Mouse (Mus musculus): Measurements from ENCODE around the gene Tra2a. TPM values are rescaled to one million over a fixed set of nuclear protein-coding genes. Genes with fewer than 3 reads are reported as not detected.

Tra2a gene
- polyA plus RNA-seq, 1 experiment, result 26.5 TPM

- H3K4me2 ChIP-seq (ENCODE audit: low read depth), result peak overlapping the region; percentile 30
- no peak overlapping the region for H3ac ChIP-seq (ENCODE audit: control insufficient read depth, insufficient read length)
- no peak overlapping the region for H3K4me3 ChIP-seq
- no peaks in the 10 kb centered on the region for H3K79me2 ChIP-seq (ENCODE audit: control insufficient read depth, insufficient read depth)
- H3K27me3 ChIP-seq (ENCODE audit: control insufficient read depth, insufficient read depth, insufficient read length), result peaks cover 57% of the 10 kb centered on the region
- TF ChIP-seq POLR2A (IDR thresholded peaks at IDR 0.05; ENCODE audit: insufficient read length, low read depth) (no peak), TCF3 (IDR thresholded peaks at IDR 0.05; ENCODE audit: insufficient read length, low read depth) (no peak)
- no peaks in the 10 kb centered on the region for H3K36me3 ChIP-seq (ENCODE audit: control insufficient read depth, insufficient read depth)
Observed at GRCm38 (mm10) chr6:49218275-49218802, 45.5 kb downstream of the Tra2a start.

DNA sequence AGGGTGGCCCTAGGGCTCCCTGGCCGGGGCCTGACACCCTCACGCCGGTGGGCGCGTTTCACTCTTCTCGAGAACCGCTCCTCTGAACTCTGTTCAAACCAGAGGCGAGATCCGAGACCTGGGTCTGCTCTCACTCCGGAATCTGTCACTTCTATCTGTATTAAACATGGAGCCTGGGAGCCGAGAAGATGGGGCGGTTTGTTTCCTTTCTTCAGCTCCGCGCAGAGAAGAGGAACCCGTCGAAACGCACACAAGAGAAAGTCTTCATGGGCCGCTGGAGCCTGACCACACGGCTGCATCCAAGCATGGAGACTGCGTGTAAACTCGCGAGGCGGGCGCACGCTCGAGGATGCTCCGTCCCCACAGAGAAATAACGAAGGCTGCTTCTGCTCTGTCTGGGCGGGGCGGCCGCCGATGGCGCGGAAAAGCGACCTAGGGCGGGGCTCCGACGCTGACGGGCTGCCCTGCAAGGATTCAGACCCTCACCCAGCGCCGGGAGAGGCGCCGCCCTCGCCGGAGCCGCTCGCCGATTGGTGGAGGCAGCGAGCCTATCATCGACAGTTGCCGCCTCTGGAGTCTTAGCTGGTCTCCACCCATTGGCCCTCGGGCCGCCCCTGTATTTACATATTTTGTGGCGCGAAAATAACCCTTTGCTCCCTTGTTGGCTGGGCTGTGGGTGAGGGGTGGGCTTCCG, 46.1 kb downstream of the Tra2a start:
- no peak overlapping the region for H3K4me3 ChIP-seq
- no peak overlapping the region for H3ac ChIP-seq (ENCODE audit: control insufficient read depth, insufficient read length)
- peak overlapping the region; percentile 30 for H3K4me2 ChIP-seq (ENCODE audit: low read depth)
- no peaks in the 10 kb centered on the region for H3K36me3 ChIP-seq (ENCODE audit: control insufficient read depth, insufficient read depth)
- TF ChIP-seq CEBPB (IDR thresholded peaks at IDR 0.05; ENCODE audit: insufficient read depth, poor library complexity, severe bottlenecking) (no peak), USF1 (IDR thresholded peaks at IDR 0.05; ENCODE audit: low read depth) (no peak), TCF3 (IDR thresholded peaks at IDR 0.05; ENCODE audit: insufficient read length, low read depth) (no peak), E2F4 (IDR thresholded peaks at IDR 0.05; ENCODE audit: insufficient read depth) (peak; percentile 22), REST (IDR thresholded peaks at IDR 0.05; ENCODE audit: insufficient read depth, insufficient read length) (no peak), MYOG (IDR thresholded peaks at IDR 0.05; ENCODE audit: control insufficient read depth in 1 of 3, insufficient read depth in 1 of 3, insufficient read length in 2 of 3, low read depth in 2 of 3) (no peak)
- no peaks in the 10 kb centered on the region for H3K79me2 ChIP-seq (ENCODE audit: control insufficient read depth, insufficient read depth)
- H3K27me3 ChIP-seq (ENCODE audit: control insufficient read depth, insufficient read depth, insufficient read length), result peaks cover 60% of the 10 kb centered on the region

GRCm38 (mm10) chr6:49216811-49217542, 46.9 kb downstream of the Tra2a start:
- H3K4me2 ChIP-seq (ENCODE audit: low read depth), result no peak overlapping the region
- H3ac ChIP-seq (ENCODE audit: control insufficient read depth, insufficient read length), result no peak overlapping the region
- H3K4me3 ChIP-seq, result no peak overlapping the region
- no peaks in the 10 kb centered on the region for H3K36me3 ChIP-seq (ENCODE audit: control insufficient read depth, insufficient read depth)
- H3K27me3 ChIP-seq (ENCODE audit: control insufficient read depth, insufficient read depth, insufficient read length), result peaks cover 56% of the 10 kb centered on the region
- no peaks in the 10 kb centered on the region for H3K79me2 ChIP-seq (ENCODE audit: control insufficient read depth, insufficient read depth)
- TF ChIP-seq MYOD1 (IDR thresholded peaks at IDR 0.05; ENCODE audit: control insufficient read depth in 1 of 3, insufficient read length in 2 of 3, low read depth in 2 of 3) (no peak), CEBPB (IDR thresholded peaks at IDR 0.05; ENCODE audit: insufficient read depth, poor library complexity, severe bottlenecking) (no peak), POLR2A (IDR thresholded peaks at IDR 0.05; ENCODE audit: insufficient read length, low read depth) (no peak), MYOG (IDR thresholded peaks at IDR 0.05; ENCODE audit: control insufficient read depth in 1 of 3, insufficient read depth in 1 of 3, insufficient read length in 2 of 3, low read depth in 2 of 3) (no peak), REST (IDR thresholded peaks at IDR 0.05; ENCODE audit: insufficient read depth, insufficient read length) (no peak)

DNA sequence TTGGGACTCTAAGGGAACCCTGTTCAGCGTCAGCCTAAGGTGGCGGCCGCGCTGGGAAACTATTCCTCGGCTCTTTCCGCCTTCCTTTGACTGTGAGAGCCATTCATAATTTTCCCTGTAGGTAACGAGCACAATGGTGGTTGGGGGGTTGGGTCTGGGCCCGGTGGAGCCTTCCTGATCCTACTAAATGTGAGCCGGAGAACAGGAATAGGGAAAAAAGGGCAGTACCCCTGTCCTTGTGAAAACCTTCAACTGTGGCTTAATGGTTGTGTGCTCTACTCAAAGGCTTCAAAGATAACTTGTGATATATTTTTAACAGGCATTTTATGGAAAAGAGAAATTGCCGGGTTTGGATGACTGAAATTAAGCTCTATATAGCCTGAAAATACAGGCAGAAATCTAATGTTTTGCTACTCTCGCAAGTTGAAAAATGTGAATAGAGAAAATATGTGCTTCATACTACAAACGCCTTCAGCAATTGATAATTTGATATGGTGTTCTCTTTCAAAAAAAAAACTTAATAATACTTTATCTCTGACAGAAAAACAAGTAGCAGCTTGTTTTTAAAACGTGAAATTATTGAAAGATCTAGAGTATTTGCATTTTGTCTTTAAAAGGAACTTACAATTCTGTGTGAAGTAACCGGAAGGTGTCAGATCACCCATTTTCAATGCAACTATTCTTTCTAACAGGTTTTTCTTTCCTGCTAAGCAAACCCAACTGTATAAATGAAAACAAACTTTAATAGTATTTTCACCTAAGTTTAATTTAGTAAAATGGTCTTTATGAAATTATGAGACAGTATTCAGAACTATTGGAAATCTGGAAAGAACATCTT, 47.9 kb downstream of the Tra2a start:
- TF ChIP-seq MAX (IDR thresholded peaks at IDR 0.05; ENCODE audit: low read depth) (no peak), SRF (IDR thresholded peaks at IDR 0.05; ENCODE audit: control insufficient read depth, insufficient read length, low read depth) (no peak), TCF3 (IDR thresholded peaks at IDR 0.05; ENCODE audit: insufficient read length, low read depth) (no peak), E2F4 (IDR thresholded peaks at IDR 0.05; ENCODE audit: insufficient read depth) (no peak), MYOD1 (IDR thresholded peaks at IDR 0.05; ENCODE audit: control insufficient read depth in 1 of 3, insufficient read length in 2 of 3, low read depth in 2 of 3) (no peak), USF1 (IDR thresholded peaks at IDR 0.05; ENCODE audit: low read depth) (no peak), POLR2A (IDR thresholded peaks at IDR 0.05; ENCODE audit: insufficient read length, low read depth) (no peak), MYOG (IDR thresholded peaks at IDR 0.05; ENCODE audit: control insufficient read depth in 1 of 3, insufficient read depth in 1 of 3, insufficient read length in 2 of 3, low read depth in 2 of 3) (no peak), POLR2AphosphoS2 (IDR thresholded peaks at IDR 0.05; ENCODE audit: insufficient read length, low read depth) (no peak), CEBPB (IDR thresholded peaks at IDR 0.05; ENCODE audit: insufficient read depth, poor library complexity, severe bottlenecking) (no peak), REST (IDR thresholded peaks at IDR 0.05; ENCODE audit: insufficient read depth, insufficient read length) (no peak), TCF12 (IDR thresholded peaks at IDR 0.05; ENCODE audit: insufficient read depth, poor library complexity, severe bottlenecking) (no peak)

More for the DNA sequence above, 47.9 kb downstream of the Tra2a start:
- no peak overlapping the region for H3K4me3 ChIP-seq
- peaks cover 52% of the 10 kb centered on the region for H3K27me3 ChIP-seq (ENCODE audit: control insufficient read depth, insufficient read depth, insufficient read length)
- no peak overlapping the region for H3K4me2 ChIP-seq (ENCODE audit: low read depth)
- H3K79me2 ChIP-seq (ENCODE audit: control insufficient read depth, insufficient read depth), result no peaks in the 10 kb centered on the region
- H3ac ChIP-seq (ENCODE audit: control insufficient read depth, insufficient read length), result no peak overlapping the region
- no peaks in the 10 kb centered on the region for H3K36me3 ChIP-seq (ENCODE audit: control insufficient read depth, insufficient read depth)
